Mouse (Mus musculus) G1E (cell line): ENCODE data around the gene H13. TPM values are rescaled to one million over a fixed set of nuclear protein-coding genes. Genes with fewer than 3 reads are reported as not detected.

Experiments used
- ATAC-seq: 2 replicates; pipeline ENCODE4 v1.8.0; 2016; ENCODE audit warnings: mild to moderate bottlenecking; ENCODE audit not compliant: insufficient number of reproducible peaks, poor library complexity, low FRiP score, severe bottlenecking; ENCODE audit errors: extremely low read depth
- DNase-seq: peaks from one replicate; pipeline ENCODE4 v3.0.0; 2012; ENCODE audit warnings: low spot score
- H3K27me3 ChIP-seq: 2 replicates; pipeline ENCODE4 v1.6.1; 2012; ENCODE audit warnings: mild to moderate bottlenecking, low read length, inconsistent platforms; ENCODE audit not compliant: insufficient read depth
- H3K36me3 ChIP-seq: replicated peaks from 2 replicates; pipeline ENCODE3; 2012; ENCODE audit warnings: mild to moderate bottlenecking, inconsistent platforms
- H3K4me1 ChIP-seq: 2 replicates; pipeline ENCODE4 v1.6.1; 2012; ENCODE audit warnings: low read depth, low read length, inconsistent platforms, mixed read lengths; ENCODE audit not compliant: insufficient read depth
- H3K4me3 ChIP-seq: 2 replicates; pipeline ENCODE4 v1.5.1; 2012; ENCODE audit warnings: low read depth, mild to moderate bottlenecking, inconsistent platforms, low read length, moderate library complexity, mixed read lengths
- H3K9me3 ChIP-seq: replicated peaks from 2 replicates; pipeline ENCODE4 v1.6.1; 2012; ENCODE audit warnings: inconsistent platforms
- CTCF ChIP-seq: IDR thresholded peaks from 2 replicates; pipeline ENCODE4 v1.5.1; 2012; ENCODE audit warnings: low read depth, low read length, inconsistent platforms, mixed read lengths
- GATA1 ChIP-seq: IDR thresholded peaks from 2 replicates; pipeline ENCODE4 v1.6.1; 2012; ENCODE audit warnings: borderline replicate concordance, low read length, inconsistent platforms, mixed read lengths
- GATA2 ChIP-seq: IDR thresholded peaks from 2 replicates; pipeline ENCODE4 v1.6.1; 2012; ENCODE audit warnings: low read depth, low read length, inconsistent platforms, borderline replicate concordance
- POLR2AphosphoS5 ChIP-seq: IDR thresholded peaks from 2 replicates; pipeline ENCODE4 v1.6.1; 2012; ENCODE audit warnings: low read depth, low read length, inconsistent platforms; ENCODE audit not compliant: insufficient replicate concordance
- TAL1 ChIP-seq: conservative IDR thresholded peaks from 2 replicates; pipeline ENCODE4 v1.6.1; 2012; ENCODE audit warnings: low read depth, low read length, inconsistent platforms, mixed read lengths
- polyA plus RNA-seq: library from polyadenylated mRNA; stranded (reverse); fragments of >175 nt; gene quantifications from 2 replicates; pipeline ENCODE4 v1.2.3, GENCODE M21; 2012
- total RNA-seq, 2 experiments: library from RNA; stranded (forward) in 1 of 2; stranded (reverse) in 1 of 2; fragments of 200-1000 nt in 1 of 2; fragments of >200 nt in 1 of 2; fragmentation: Nextera tagmentation in 1 of 2; gene quantifications; 2 replicates each; pipeline ENCODE4 v1.2.3; 2014 to 2017

Gene H13
- total and polyA plus RNA-seq, 3 experiments = 43.2 to 65.2 (median 54.2) TPM

- peaks cover 65% of the 10 kb centered on the region for H3K4me1 ChIP-seq
- ATAC-seq = peak; percentile 61
- no peak for TF ChIP-seq CTCF
- no peak for TF ChIP-seq GATA1
- no peak for TF ChIP-seq GATA2
- TF ChIP-seq POLR2AphosphoS5 = no peak
- no peak for TF ChIP-seq TAL1
These were observed 60.4 kb downstream of the H13 start for GRCm38 (mm10) chr2:152729636-152730020.

DNA sequence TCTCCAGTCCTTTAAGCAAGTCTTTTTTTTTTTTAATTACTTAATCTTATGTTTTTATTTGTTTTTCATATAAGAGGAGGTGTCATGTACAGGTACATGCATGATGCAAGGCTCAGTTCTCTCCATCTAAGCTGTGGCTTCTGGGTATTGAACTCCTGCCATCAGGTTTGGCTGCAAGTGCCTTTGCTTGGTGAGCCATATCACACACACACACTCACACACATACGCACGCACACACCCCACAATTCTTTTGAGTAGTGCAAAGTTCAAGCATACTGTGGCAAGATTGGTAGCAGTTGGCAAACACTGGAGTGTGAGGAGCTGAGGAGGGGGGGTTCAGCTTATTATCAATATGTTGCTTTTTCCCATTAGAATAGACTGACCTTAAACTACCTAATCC, 63.9 kb downstream of the H13 start:
- TF ChIP-seq POLR2AphosphoS5 = no peak
- TF ChIP-seq TAL1 = no peak
- no peak for TF ChIP-seq CTCF
- TF ChIP-seq GATA1 = no peak
- TF ChIP-seq GATA2 = no peak
- ATAC-seq (no peak), DNase-seq (no peak)
- Histone ChIP-seq H3K36me3 (peaks cover 12% of the 10 kb centered on the region), H3K4me1 (peaks cover 59% of the 10 kb centered on the region), H3K9me3 (no peaks in the 10 kb centered on the region), H3K4me3 (no peak overlapping the region), H3K27me3 (no peaks in the 10 kb centered on the region)

More at GRCm38 (mm10) chr2:152729636-152730020, 60.4 kb downstream of the H13 start:
- DNase-seq = no peak
- no peaks in the 10 kb centered on the region for H3K9me3 ChIP-seq
- H3K36me3 ChIP-seq = no peaks in the 10 kb centered on the region
- H3K27me3 ChIP-seq = peaks cover 6% of the 10 kb centered on the region; the same call in 1 of the 2 replicates
- peak overlapping the region; percentile 24; the same call in 1 of the 2 replicates for H3K4me3 ChIP-seq

- DNase-seq = no peak
- Histone ChIP-seq H3K36me3 (peaks cover 14% of the 10 kb centered on the region), H3K4me1 (peaks cover 59% of the 10 kb centered on the region), H3K27me3 (no peaks in the 10 kb centered on the region), H3K4me3 (peak overlapping the region; percentile 65; the same call in 1 of the 2 replicates), H3K9me3 (no peaks in the 10 kb centered on the region)
- ATAC-seq = no peak
- no peak for TF ChIP-seq GATA1
- TF ChIP-seq POLR2AphosphoS5 = no peak
- TF ChIP-seq CTCF = no peak
- no peak for TF ChIP-seq TAL1
- no peak for TF ChIP-seq GATA2
These were observed 65.2 kb downstream of the H13 start for GRCm38 (mm10) chr2:152734501-152734900.

- H3K4me1 ChIP-seq = peaks cover 59% of the 10 kb centered on the region
- no peak for TF ChIP-seq GATA1
- TF ChIP-seq POLR2AphosphoS5 = no peak
- no peak for TF ChIP-seq TAL1
- TF ChIP-seq CTCF = no peak
- TF ChIP-seq GATA2 = no peak
- H3K36me3 ChIP-seq = peaks cover 14% of the 10 kb centered on the region
- H3K9me3 ChIP-seq = no peaks in the 10 kb centered on the region
- DNase-seq (peak; percentile 86), ATAC-seq (peak; percentile 18; the same call in 1 of the 2 replicates)
- H3K27me3 ChIP-seq = no peaks in the 10 kb centered on the region
- H3K4me3 ChIP-seq = peak overlapping the region; percentile 65
These were observed 65.7 kb downstream of the H13 start for GRCm38 (mm10) chr2:152734984-152735383.

- ATAC-seq (peak; percentile 52), DNase-seq (peak; percentile 90)
- no peaks in the 10 kb centered on the region for H3K27me3 ChIP-seq
- H3K4me3 ChIP-seq = peak within 1 kb of the TSS; percentile 100
- peaks cover 64% of the 10 kb centered on the region for H3K4me1 ChIP-seq
- TF ChIP-seq TAL1 = no peak
- TF ChIP-seq POLR2AphosphoS5 = peak; percentile 97
- no peak for TF ChIP-seq GATA2
- TF ChIP-seq GATA1 = no peak
- TF ChIP-seq CTCF = no peak
- peaks cover 14% of the 10 kb centered on the region for H3K36me3 ChIP-seq
- H3K9me3 ChIP-seq = no peaks in the 10 kb centered on the region
These were observed 66.9 kb downstream of the H13 start, which contains the start of gene Id1 for GRCm38 (mm10) chr2:152736090-152736601. Gene Id1, plus strand, starts transcription at chr2:152736251.

DNA sequence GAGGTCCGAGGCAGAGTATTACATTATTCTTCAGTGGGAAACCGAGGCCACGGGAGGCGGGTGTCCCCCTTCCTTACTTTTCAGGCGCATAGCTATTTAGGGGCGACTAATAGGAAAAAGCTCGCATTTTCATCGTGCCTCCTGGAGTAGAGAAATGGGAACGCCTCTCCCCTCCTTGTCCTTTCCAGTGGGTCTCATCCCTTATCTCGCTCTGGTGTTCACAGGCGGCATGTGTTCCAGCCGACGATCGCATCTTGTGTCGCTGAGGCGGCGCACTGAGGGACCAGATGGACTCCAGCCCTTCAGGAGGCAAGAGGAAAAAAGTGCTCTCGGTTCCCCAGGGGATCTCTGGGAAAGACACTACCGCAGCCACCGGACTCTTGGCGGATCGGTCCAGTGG, 67.5 kb downstream of the H13 start:
- DNase-seq = peak; percentile 60
- TF ChIP-seq TAL1 (0 out of 2 replicates have a peak, but pooled peaks have one; percentile 20), GATA2 (no peak)
- H3K4me3 ChIP-seq = peak overlapping the region; percentile 100
- peaks cover 14% of the 10 kb centered on the region for H3K36me3 ChIP-seq
- H3K4me1 ChIP-seq = peaks cover 70% of the 10 kb centered on the region
- H3K27me3 ChIP-seq = no peaks in the 10 kb centered on the region
- ATAC-seq = no peak
- no peaks in the 10 kb centered on the region for H3K9me3 ChIP-seq

- DNase-seq (peak; percentile 30), ATAC-seq (no peak)
- Histone ChIP-seq H3K27me3 (no peaks in the 10 kb centered on the region), H3K36me3 (peaks cover 14% of the 10 kb centered on the region), H3K4me3 (peak overlapping the region; percentile 100), H3K4me1 (peaks cover 78% of the 10 kb centered on the region), H3K9me3 (no peaks in the 10 kb centered on the region)
- TF ChIP-seq GATA2 = no peak
- TF ChIP-seq CTCF = no peak
- peak; percentile 84; the same call in 1 of the 2 replicates for TF ChIP-seq POLR2AphosphoS5
- TF ChIP-seq TAL1 = no peak
- no peak for TF ChIP-seq GATA1
These were observed 68.3 kb downstream of the H13 start for GRCm38 (mm10) chr2:152737306-152738221.
